Mouse (Mus musculus) small intestine, adult 2 months (tissue): ENCODE data around the gene Plekha1. TPM values are rescaled to one million over a fixed set of nuclear protein-coding genes. Genes with fewer than 3 reads are reported as not detected.

Source experiments
- H3K27ac ChIP-seq: fragments of 200-500 bp; 2 replicates; pipeline ENCODE4 v1.5.1; 2012; ENCODE audit warnings: low read depth, low read length, control low read depth, inconsistent platforms; ENCODE audit not compliant: insufficient read depth
- H3K27me3 ChIP-seq: fragments of 200-500 bp; 2 replicates; pipeline ENCODE4 v1.6.1; 2012; ENCODE audit warnings: mild to moderate bottlenecking, moderate library complexity, low read length, inconsistent platforms; ENCODE audit not compliant: control insufficient read depth, insufficient read depth
- H3K36me3 ChIP-seq: fragments of 200-500 bp; 2 replicates; pipeline ENCODE4 v1.6.1; 2012; ENCODE audit warnings: mild to moderate bottlenecking, low read length, control low read depth, inconsistent platforms; ENCODE audit not compliant: control insufficient read depth, insufficient read depth
- H3K4me1 ChIP-seq: fragments of 200-500 bp; 2 replicates; pipeline ENCODE4 v1.6.1; 2012; ENCODE audit warnings: low read length, inconsistent platforms, mixed read lengths; ENCODE audit not compliant: control insufficient read depth, insufficient read depth, insufficient read length
- H3K4me3 ChIP-seq: fragments of 200-500 bp; 2 replicates; pipeline ENCODE4 v1.5.1; 2012; ENCODE audit warnings: low read depth, mild to moderate bottlenecking, control low read depth, inconsistent platforms, low read length, moderate library complexity
- CTCF ChIP-seq: fragments of 200-500 bp; IDR thresholded peaks from 2 replicates; pipeline ENCODE4 v1.5.1; 2012; ENCODE audit warnings: low read depth, mild to moderate bottlenecking, control low read depth, inconsistent platforms, low read length, moderate library complexity, mixed read lengths; ENCODE audit not compliant: insufficient replicate concordance, insufficient read length; ENCODE audit errors: extremely low read depth
- POLR2A ChIP-seq: fragments of 200-500 bp; IDR thresholded peaks from 2 replicates; pipeline ENCODE4 v1.6.1; 2012; ENCODE audit warnings: low read depth, mild to moderate bottlenecking, control low read depth, inconsistent platforms, low read length, moderate library complexity
- WGBS: fragments of 180-500 bp; shearing (Covaris S2); methylation state at CpG from one replicate; pipeline ENCODE4 v1.1.7; 2018; 5-methylcytosine and 5-hydroxymethylcytosine counted together
- polyA plus RNA-seq: library from polyadenylated mRNA; depleted of rRNA; stranded (reverse); fragments of >200 nt; gene quantifications from 2 replicates; pipeline ENCODE4 v1.2.3, GENCODE M21; 2012

Plekha1 gene
- polyA plus RNA-seq, 1 experiment, result 63.7 TPM

DNA sequence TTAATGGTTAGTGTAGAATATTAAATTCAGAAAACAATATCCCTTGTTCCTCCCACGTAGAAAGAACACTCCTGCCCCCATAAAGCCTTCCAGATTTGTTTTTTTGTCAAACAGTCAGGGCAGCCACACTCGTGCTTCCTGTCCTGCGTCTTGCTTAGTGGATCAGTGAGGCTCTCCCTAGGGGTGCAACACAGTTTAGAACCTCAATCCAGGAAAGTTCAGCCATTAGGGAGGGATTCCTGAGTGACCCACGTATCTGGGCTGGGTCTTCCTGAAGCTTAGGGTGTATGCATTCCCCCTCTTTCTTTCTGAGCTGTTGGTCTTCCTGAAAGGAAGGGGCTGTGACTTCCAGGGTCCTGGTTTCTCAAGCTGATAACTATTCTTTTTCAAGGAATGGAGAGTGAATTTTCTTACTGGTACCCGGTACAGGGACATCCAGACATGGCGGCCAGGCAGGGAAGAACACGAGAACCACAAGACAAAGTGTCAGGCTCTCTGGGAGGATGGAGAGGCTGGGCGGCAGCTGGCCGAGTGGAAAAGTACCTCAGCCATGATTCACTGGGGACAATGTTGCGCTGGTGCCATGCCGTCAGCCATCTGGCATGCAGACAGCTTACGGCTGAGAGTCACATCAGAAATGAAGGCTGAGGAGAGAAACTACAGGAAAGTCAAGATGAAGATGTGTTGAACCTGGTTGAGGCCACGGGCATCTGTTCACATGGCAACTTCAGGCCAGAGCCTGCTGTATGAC lies 57.6 kb downstream of the Plekha1 start:
- Histone ChIP-seq H3K27ac (no peak overlapping the region), H3K27me3 (no peaks in the 10 kb centered on the region), H3K4me1 (no peaks in the 10 kb centered on the region), H3K4me3 (no peak overlapping the region), H3K36me3 (no peaks in the 10 kb centered on the region)
- TF ChIP-seq POLR2A (no peak), CTCF (no peak)
- WGBS, result 72% methylated on average over 13 of the region's 13 CpGs

- H3K27ac ChIP-seq, result no peak overlapping the region
- H3K36me3 ChIP-seq, result no peaks in the 10 kb centered on the region
- TF ChIP-seq POLR2A, result no peak
- no peak for TF ChIP-seq CTCF
- peaks cover 4% of the 10 kb centered on the region for H3K27me3 ChIP-seq
- 59% methylated on average over 3 of the region's 3 CpGs for WGBS
- no peak overlapping the region for H3K4me3 ChIP-seq
- no peaks in the 10 kb centered on the region for H3K4me1 ChIP-seq
Observed at GRCm38 (mm10) chr7:130930401-130930800, 64.8 kb downstream of the Plekha1 start.

- 75% methylated on average over 9 of the region's 9 CpGs for WGBS
- Histone ChIP-seq H3K4me3 (no peak overlapping the region), H3K27ac (no peak overlapping the region), H3K27me3 (peaks cover 24% of the 10 kb centered on the region), H3K4me1 (no peaks in the 10 kb centered on the region), H3K36me3 (no peaks in the 10 kb centered on the region)
- TF ChIP-seq POLR2A (no peak), CTCF (no peak)
Observed at GRCm38 (mm10) chr7:130932921-130933320, 67.4 kb downstream of the Plekha1 start.

GRCm38 (mm10) chr7:130934654-130935053 lies 69.1 kb downstream of the Plekha1 start:
- 84% methylated on average over 4 of the region's 4 CpGs for WGBS
- TF ChIP-seq CTCF, result no peak
- no peak for TF ChIP-seq POLR2A
- H3K4me1 ChIP-seq, result no peaks in the 10 kb centered on the region
- H3K27me3 ChIP-seq, result peaks cover 24% of the 10 kb centered on the region
- H3K27ac ChIP-seq, result no peak overlapping the region
- no peaks in the 10 kb centered on the region for H3K36me3 ChIP-seq
- no peak overlapping the region for H3K4me3 ChIP-seq

DNA sequence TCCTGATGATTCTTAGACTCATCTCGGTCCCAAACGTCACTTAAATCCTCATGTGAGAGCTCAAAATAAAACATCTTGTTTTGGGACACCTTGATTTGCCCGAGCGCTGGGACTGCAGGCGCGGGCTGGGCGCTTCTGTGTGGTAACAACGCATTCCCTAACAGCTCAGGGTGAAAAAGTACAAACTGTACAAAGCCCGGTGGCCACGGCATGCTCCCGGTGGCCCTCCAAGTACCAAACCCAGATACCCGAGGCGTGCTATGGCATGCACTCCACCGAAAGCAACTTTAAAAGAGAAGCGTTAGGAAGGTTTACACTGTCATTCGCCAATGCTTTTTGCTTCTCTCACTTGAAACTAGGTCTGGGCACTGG lies 69.9 kb downstream of the Plekha1 start:
- H3K27me3 ChIP-seq, result peaks cover 24% of the 10 kb centered on the region
- WGBS, result 8% methylated on average over 16 of the region's 16 CpGs
- H3K4me1 ChIP-seq, result no peaks in the 10 kb centered on the region
- no peaks in the 10 kb centered on the region for H3K36me3 ChIP-seq
- TF ChIP-seq CTCF (no peak), POLR2A (no peak)
- H3K4me3 ChIP-seq, result peak overlapping the region; percentile 54
- H3K27ac ChIP-seq, result no peak overlapping the region

- under 1% methylated on average over 70 of the region's 70 CpGs for WGBS
- TF ChIP-seq CTCF (no peak), POLR2A (no peak)
- Histone ChIP-seq H3K4me1 (no peaks in the 10 kb centered on the region), H3K27me3 (peaks cover 28% of the 10 kb centered on the region), H3K27ac (no peak within 1 kb of the TSS), H3K4me3 (peak within 1 kb of the TSS; percentile 54), H3K36me3 (no peaks in the 10 kb centered on the region)
Observed at GRCm38 (mm10) chr7:130935793-130936471, 70.4 kb downstream of the Plekha1 start, which contains the start of gene Htra1. Htra1 (plus strand) TSS chr7:130936111.

- no peak overlapping the region for H3K27ac ChIP-seq
Observed at GRCm38 (mm10) chr7:130936472-130936951, 71.0 kb downstream of the Plekha1 start.

More at GRCm38 (mm10) chr7:130936472-130936951, 71.0 kb downstream of the Plekha1 start:
- Histone ChIP-seq H3K27me3 (peaks cover 28% of the 10 kb centered on the region), H3K36me3 (no peaks in the 10 kb centered on the region), H3K4me3 (peak overlapping the region; percentile 54), H3K4me1 (no peaks in the 10 kb centered on the region)
- TF ChIP-seq POLR2A (no peak), CTCF (no peak)
- under 1% methylated on average over 49 of the region's 49 CpGs for WGBS
